Mouse (Mus musculus) left cerebral cortex, adult 2 months (tissue): Measurements from ENCODE around the gene Lsmem1. TPM values are rescaled to one million over a fixed set of nuclear protein-coding genes. Genes with fewer than 3 reads are reported as not detected.

Source experiments
- DNase-seq, 2 experiments: peaks; one replicate each; pipeline ENCODE4 v3.0.0; 2021 to 2022; ENCODE audit warnings: low spot score in 2 of 2, mixed read lengths in 1 of 2; ENCODE audit errors: extremely low spot score in 1 of 2
- H3K27ac ChIP-seq: fragments of 200-600 bp; 2 replicates; pipeline ENCODE4 v1.8.1; 2022
- H3K4me3 ChIP-seq: fragments of 200-600 bp; 2 replicates; pipeline ENCODE4 v1.8.1; 2022
- CTCF ChIP-seq: fragments of 200-600 bp; IDR thresholded peaks from 2 replicates; pipeline ENCODE4 v1.8.1; 2022; ENCODE audit warnings: antibody characterized with exemption, mild to moderate bottlenecking, moderate library complexity
- intact Hi-C: fragments of 180-260 bp; cut with DNase I; formaldehyde crosslinking; loops from one replicate; pipeline ENCODE4 v1.15.1; 2025
- microRNA-seq, 2 experiments: library from miRNA; unstranded; fragments of <30 nt; microRNA quantifications; one replicate each; pipeline ENCODE4 v1.2.0; 2021
- total RNA-seq, 2 experiments: library from RNA; stranded (reverse); gene quantifications; 2 replicates each; pipeline ENCODE4 v1.2.3; 2021

Lsmem1 gene
- total RNA-seq, 2 experiments from 2014 or later, result 1.5 to 1.7 TPM

DNA sequence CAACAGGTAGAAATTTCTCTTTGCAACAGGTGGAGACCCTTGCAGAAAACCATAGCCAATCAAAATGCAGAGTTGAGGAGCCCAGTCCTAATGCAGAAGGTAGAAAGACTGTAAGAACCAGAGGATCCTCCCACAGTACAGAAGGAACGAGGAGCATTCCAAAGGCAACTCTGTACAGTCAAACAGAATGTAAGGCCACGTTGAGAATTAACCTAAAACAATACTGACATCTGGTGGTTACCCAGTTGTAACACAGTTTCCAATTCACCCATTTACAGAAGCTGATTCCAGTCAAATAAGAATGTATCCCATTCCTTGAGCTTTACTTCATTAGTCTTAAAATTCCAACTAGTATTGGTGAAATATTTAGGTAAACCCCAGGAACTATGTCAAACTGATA, 34.7 kb downstream of the Lsmem1 start:
- TF ChIP-seq CTCF, result peak; percentile 88
- Histone ChIP-seq H3K27ac (no peak overlapping the region), H3K4me3 (no peak overlapping the region)
- intact Hi-C loops, result loop anchor here (1.0 to 5.0 kb wide), 3 partner anchors 82 to 654 kb away; no protein-coding TSS in a partner anchor
- DNase-seq, result no peak

DNA sequence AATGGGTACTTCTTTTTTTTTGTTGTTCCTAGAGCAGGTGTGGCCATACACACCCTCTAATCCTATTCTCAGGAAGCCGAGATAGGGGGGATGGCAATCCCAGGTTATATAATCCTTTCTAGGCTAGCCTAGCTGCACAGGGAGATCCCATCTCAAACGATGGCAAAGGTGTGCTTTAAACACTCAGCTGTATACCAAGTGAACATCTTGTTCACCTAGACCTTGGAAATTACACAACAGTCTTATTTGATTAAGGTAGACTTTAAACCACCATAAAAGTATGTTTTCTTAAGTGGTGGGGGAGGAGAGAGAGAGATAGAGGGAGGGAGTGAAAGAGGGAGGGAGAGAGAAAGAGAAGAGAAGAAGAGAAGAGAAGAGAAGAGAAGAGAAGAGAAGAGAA, 38.5 kb downstream of the Lsmem1 start:
- no peak for DNase-seq
- no peak for TF ChIP-seq CTCF
- intact Hi-C loops, result no loop called here
- no peak overlapping the region for H3K4me3 ChIP-seq
- H3K27ac ChIP-seq, result no peak overlapping the region

DNA sequence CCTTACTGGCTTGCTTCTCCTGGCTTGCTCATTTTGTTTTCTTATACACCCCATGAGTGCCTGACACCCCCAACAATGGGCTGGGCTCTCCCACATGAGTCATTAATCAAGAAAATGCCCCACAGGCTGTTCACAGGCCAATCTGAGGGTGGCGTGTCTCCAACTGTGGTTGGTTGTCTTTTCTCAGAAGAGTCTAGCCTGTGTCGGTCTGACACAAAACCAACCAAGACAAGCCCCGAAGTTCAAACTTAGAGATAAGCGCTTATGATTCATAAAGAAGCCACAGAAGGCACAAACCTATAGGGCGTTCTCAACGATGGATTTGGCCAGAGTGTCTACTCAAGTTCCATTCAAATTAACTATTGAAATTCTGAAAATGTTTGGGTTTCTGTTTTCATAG, 45.1 kb downstream of the Lsmem1 start:
- Histone ChIP-seq H3K27ac (no peak overlapping the region), H3K4me3 (no peak overlapping the region)
- no peak for TF ChIP-seq CTCF
- DNase-seq, result no peak
- intact Hi-C loops, result no loop called here

DNA sequence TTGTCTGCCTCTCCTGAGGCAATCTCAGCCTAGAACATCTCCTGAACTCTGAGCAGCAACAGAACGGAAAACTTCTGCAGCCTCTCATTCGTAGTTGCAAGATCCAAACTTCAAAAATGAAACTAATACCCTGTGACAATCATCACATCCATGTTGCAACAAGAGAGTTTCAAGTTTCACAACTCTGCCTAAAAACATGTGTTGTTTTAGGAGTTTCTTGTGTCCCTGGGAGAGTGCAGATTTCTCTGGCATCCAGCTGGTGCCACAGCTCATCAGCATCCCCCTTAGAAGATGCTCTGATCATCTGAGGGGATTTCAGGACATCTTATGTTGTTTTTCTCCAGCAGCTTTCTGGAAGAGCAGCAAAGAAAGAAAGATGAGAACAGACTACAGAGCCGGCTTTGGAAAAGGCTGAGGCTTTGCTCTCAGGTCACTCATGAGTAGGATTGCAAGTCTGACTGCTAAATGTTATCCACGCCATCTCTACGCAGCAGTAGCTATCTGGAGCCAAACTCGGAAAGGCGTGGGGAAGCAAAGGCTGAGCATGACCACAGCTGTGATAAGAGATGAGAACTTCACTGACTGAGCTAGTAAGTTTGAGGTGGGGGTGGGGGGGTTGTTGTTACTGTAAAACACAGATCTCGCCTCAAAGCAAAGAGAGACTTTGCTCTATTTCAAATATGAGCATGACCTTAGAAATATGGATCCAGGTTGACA, 46.8 kb downstream of the Lsmem1 start:
- no peak overlapping the region for H3K4me3 ChIP-seq
- no peak for TF ChIP-seq CTCF
- DNase-seq, result no peak
- no peak overlapping the region for H3K27ac ChIP-seq
- intact Hi-C loops, result no loop called here

DNA sequence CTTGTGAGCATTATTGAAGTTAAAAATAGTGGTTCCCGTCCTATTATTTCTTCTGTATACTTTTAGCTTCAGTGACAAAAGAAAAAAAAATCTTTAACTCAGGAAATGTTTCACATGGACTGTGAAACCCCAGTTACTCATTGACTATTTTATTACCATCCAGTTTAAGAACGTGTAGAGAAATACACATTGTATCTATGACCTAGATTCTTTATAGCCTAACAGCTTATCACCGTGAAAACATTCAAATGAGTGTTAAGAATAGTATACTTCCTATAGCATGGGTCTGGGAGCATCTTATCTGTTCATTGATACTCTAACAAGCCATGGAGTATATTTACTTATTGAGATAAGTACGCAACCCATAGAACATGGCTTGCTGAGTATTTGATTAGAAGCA, 52.0 kb downstream of the Lsmem1 start:
- TF ChIP-seq CTCF, result no peak
- DNase-seq, result no peak
- intact Hi-C loops, result no loop called here

DNA sequence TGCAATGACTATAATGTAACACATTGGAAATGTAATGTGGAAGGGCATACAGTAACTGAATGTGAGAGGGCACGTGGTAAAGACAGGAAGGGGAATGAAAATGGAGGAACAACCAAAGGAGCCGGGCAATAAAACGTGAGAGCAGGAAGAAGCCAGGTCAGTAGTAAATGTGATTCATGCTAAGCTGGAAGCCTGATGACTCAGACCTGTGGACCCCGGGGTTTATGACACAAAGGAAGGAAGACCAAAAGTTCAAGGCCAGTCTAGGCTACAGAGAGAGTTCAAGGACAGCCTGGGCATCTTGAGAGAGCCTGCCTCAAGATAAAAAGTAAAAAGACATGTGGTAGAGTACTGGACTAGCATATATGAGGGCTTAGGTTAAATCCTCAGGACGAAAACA, 52.8 kb downstream of the Lsmem1 start:
- no peak for TF ChIP-seq CTCF
- intact Hi-C loops, result no loop called here
- Histone ChIP-seq H3K27ac (no peak overlapping the region), H3K4me3 (no peak overlapping the region)
- no peak for DNase-seq

More for the DNA sequence above, 52.0 kb downstream of the Lsmem1 start:
- Histone ChIP-seq H3K4me3 (no peak overlapping the region), H3K27ac (no peak overlapping the region)

DNA sequence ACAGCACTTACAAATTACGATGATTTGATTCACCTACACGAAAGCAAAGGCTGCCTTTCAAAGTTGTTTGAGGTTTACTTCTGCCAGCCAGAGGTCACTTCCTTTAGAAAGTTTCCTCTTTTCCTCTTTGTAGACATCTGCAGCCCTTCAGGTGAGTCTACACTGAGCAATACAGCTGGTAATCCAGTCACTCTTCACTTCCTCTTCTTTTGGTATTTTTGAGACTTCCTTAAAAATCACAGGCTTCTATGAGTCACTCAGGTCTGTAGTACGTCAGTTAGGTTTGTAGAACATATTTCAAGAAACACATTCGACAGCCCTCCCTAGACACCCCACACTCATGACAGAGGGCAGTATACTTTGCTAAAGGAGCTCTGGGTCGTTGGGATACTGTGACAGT, 58.6 kb downstream of the Lsmem1 start:
- no peak overlapping the region for H3K27ac ChIP-seq
- H3K4me3 ChIP-seq, result no peak overlapping the region
- no peak for TF ChIP-seq CTCF
- intact Hi-C loops, result no loop called here
- no peak for DNase-seq

DNA sequence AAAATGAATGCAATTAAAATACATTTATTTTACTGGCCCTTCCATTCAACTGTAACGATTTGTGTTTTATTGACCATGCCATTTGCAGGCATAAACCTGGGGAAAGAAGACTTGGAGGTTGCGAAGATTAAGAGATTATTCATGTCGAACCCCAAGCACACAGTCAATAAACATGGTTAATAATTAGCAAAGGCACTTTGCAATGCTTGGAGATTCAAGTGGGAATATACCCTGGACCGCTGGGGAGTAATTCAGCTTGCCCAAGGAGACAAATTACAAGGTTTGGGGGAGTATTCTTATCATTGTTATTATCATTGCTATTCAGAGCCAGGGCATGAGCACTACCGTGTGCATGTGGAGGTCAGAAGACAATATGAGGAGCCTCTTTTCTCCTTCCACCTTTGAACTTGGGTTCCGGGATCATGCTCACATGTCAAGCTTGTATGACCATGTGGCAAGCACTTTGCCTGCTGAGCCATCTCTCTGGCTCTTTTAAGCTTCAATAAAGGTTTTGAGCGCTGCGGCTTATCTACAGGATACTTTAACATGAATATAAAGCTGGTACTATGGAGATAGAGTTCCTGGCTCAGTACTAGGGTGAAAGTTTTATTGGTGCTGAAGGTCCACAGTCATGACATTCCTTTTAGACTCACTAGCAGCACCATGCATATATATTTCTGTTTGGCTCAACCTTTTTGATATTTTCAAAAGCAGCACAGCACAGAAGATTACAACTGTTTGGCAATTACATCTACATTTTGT, 59.6 kb downstream of the Lsmem1 start:
- no peak for DNase-seq
- TF ChIP-seq CTCF, result no peak
- intact Hi-C loops, result no loop called here
- Histone ChIP-seq H3K27ac (no peak overlapping the region), H3K4me3 (no peak overlapping the region)

DNA sequence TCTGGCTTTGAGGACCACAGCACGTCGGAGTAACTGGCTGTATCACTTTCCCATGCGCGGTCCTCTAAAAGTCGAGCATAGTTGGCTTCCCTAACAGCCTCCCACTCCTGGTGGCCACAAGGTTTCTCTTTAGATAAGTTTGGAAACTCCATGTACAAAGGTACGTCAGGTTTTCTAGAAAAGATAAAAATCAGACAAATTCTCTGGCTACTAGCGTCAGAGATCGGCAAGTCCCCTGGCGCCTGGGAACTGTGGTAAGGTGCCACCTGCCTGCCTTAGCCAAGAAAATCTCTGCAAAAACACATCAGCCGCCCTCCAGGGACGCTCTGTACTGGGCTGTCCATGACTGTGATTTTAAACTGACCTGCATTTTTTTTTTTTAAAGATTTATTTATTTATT, 64.8 kb downstream of the Lsmem1 start:
- DNase-seq, result no peak
- H3K27ac ChIP-seq, result no peak overlapping the region
- no peak; the same call in 1 of the 2 replicates for TF ChIP-seq CTCF
- intact Hi-C loops, result no loop called here
- no peak overlapping the region for H3K4me3 ChIP-seq

DNA sequence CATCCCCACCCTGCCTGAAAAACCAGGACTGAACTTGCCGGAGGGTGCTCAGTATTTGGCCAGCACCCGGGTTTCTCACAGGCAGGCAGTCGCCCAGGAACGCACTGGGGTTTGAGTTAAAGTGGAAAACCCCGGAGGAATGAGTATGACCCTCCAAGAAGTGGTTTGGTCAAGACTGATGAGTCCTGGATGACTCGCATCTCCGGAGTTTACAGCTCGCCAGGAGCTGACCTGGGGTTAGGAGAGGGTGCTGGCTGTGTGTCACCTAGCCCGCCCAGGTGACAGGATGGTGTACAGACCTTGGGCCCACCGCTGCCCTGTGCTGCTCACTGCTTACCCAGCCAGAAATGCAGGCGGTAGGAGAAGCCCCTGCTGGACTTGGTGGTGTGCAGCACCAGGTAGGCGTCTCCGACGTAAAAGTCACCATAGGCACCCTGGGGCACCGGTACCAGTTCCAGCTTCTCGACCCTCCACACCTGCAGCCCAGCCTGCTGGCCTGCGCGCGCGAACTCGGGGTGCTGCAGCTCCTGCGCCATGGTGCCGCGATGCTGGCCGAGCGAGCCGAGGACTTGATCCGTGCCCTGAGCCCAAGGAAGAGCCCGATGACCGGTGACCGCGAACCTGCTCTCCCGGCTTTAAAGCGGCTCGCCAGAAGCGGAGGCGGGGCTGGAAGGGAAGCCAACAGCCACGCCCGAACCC, 65.6 kb downstream of the Lsmem1 start, which contains the start of gene Scin:
TSS of gene Scin (minus strand) at position 656 of the 699 bp plus-strand sequence.
- no peak for TF ChIP-seq CTCF

DNA sequence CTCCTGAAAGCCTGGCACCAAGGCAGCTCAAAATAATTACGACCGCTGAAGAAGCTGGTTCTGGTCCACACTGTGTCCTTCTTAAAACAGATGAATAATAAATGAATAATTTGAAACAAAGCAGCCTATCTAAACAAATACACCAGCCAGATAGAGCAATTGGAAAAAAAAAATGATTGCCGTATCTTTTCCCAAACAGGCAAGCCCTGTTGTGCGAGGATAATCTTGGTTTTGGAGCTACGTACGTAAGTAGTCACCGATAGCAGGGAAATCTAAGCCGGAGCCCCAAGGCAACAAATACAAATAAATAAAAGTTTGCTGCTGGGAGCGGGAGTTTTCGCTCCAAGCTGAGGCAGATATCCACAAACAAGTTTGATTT, 66.1 kb downstream of the Lsmem1 start:
- TF ChIP-seq CTCF, result no peak
- Histone ChIP-seq H3K27ac (no peak overlapping the region), H3K4me3 (peak overlapping the region; percentile 18; the same call in 1 of the 2 replicates)
- intact Hi-C loops, result no loop called here
- peak in 1 of 2 experiments; percentile 11 for DNase-seq

More for the DNA sequence above, 65.6 kb downstream of the Lsmem1 start, which contains the start of gene Scin:
- Histone ChIP-seq H3K4me3 (peak within 1 kb of the TSS; percentile 18), H3K27ac (no peak within 1 kb of the TSS)
- DNase-seq, result no peak
- intact Hi-C loops, result no loop called here

Small RNA genes within 50 kb of the gene (microRNA-seq; reads per million reads assigned to microRNA genes)
- 0 reads per million in 2 experiments for gene Mir1938

Other genes with a start within 250 kb of the Lsmem1 start
- gene Arl4a, start 161.5 kb downstream of the Lsmem1 start, total RNA-seq, result 10 to 100 TPM; 39.2 to 50.8 TPM
- gene Scin, start 65.3 kb downstream of the Lsmem1 start, total RNA-seq, result not detected
- 100 to 1,000 TPM; 125 to 134 TPM for gene Ifrd1, start 49.0 kb upstream of the Lsmem1 start, total RNA-seq
- 10 to 100 TPM; 18.7 to 19.6 TPM for gene Zfp277, start 246.4 kb upstream of the Lsmem1 start, total RNA-seq
- gene Dock4, start 246.5 kb upstream of the Lsmem1 start, total RNA-seq, result 100 to 1,000 TPM in 1 of 2 experiments, 10 to 100 TPM in 1; 97.3 to 104 TPM